In the genomic region with DNA sequence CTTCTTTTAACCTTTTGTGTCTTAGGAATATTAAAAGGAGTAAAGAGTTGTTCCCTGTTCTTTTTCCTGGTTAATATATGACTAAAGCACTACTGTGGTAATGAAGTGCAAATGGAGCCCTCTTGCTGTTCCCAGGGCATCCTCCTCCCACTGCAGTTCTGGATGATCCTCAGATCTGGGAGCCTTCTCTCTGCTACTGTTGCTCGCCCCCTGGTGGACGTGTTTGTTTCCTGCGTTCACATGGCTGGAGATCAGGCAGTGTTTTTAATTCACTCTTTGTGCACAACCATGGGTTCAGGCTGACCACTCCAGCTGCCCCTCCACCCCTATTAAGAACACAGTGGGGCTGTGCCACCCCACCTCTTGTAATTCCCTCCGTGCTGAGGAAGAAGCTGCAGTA, we compare ENCODE assay signal across 24 mouse cellular contexts. TPM values are rescaled to one million over a fixed set of nuclear protein-coding genes. Genes with fewer than 3 reads are reported as not detected.
DNase-seq lines count a peak whose midpoint lies in the region; ATAC-seq and TF ChIP-seq lines count a peak whose summit lies in the region.
"Not testable (repeated sequence)": the region's sequence is repeated elsewhere in the genome, so short reads cannot be mapped to it uniquely, and the experiment has no call there.
"Had no signal": no experiment of that assay in that cellular context is flagged by ENCODE, and none has a peak within 500 bp of the region (broad histone marks: within the 10 kb centered on the region; RNA-seq: fewer than 3 reads in every experiment).

No protein-coding gene starts in this region.

- not testable (repeated sequence) for H3K27ac ChIP-seq in CH12.LX (ENCODE audit: insufficient read depth, low read depth); forebrain, postnatal 0 days (ENCODE audit: low read depth, low read length); hindbrain, postnatal 0 days; kidney, embryonic 16.5 days (ENCODE audit: low read length); liver, embryonic 14.5 days; stomach, postnatal 0 days (replicated peaks)

- not testable (repeated sequence) for H3K4me3 ChIP-seq in CH12.LX (replicated peaks in 1 of 3; ENCODE audit: low read depth in 2 of 3, low read length in 2 of 3, poor library complexity in 1 of 3); forebrain, postnatal 0 days (ENCODE audit: low read depth, low read length); hindbrain, postnatal 0 days (ENCODE audit: low read length); kidney, embryonic 16.5 days (ENCODE audit: low read length); liver, embryonic 14.5 days (ENCODE audit: insufficient read depth in 1 of 2, low read depth in 2 of 2, low read length in 2 of 2); stomach, postnatal 0 days (ENCODE audit: low read depth, low read length)

- not testable (repeated sequence) for H3K4me2 ChIP-seq in CH12.LX (ENCODE audit: insufficient read depth, low read depth, poor library complexity, severe bottlenecking); forebrain, postnatal 0 days (ENCODE audit: low read depth); hindbrain, postnatal 0 days (ENCODE audit: low read depth, low read length); kidney, embryonic 16.5 days (replicated peaks; ENCODE audit: low read depth, low read length); liver, embryonic 14.5 days (ENCODE audit: low read depth); stomach, postnatal 0 days (replicated peaks; ENCODE audit: low read depth)

- H3K9me3 ChIP-seq in CH12.LX (replicated peaks; ENCODE audit: low read length); forebrain, postnatal 0 days (ENCODE audit: low read length); hindbrain, postnatal 0 days (ENCODE audit: low read length); kidney, embryonic 16.5 days (ENCODE audit: low read length); liver, embryonic 14.5 days (ENCODE audit: control insufficient read depth, low read length); stomach, postnatal 0 days (ENCODE audit: control insufficient read depth, low read length): not testable (repeated sequence)

- DNase-seq in CH12.LX (ENCODE audit: extremely low read depth); forebrain, postnatal 0 days; hindbrain, postnatal 0 days (ENCODE audit: low spot score); liver, embryonic 14.5 days (ENCODE audit: low read depth in 3 of 3, low spot score in 3 of 3); stomach, postnatal 0 days (ENCODE audit: low spot score): not testable (repeated sequence)

- not testable (repeated sequence) for TF ChIP-seq RAD21 in CH12.LX (IDR thresholded peaks at IDR 0.05; ENCODE audit: low read depth, low read length)

- H3K9ac ChIP-seq in CH12.LX (ENCODE audit: insufficient read depth, low read depth); forebrain, postnatal 0 days; hindbrain, postnatal 0 days (replicated peaks; ENCODE audit: low read length); kidney, embryonic 16.5 days (replicated peaks; ENCODE audit: low read length); liver, embryonic 14.5 days (replicated peaks); stomach, postnatal 0 days (ENCODE audit: low read length): not testable (repeated sequence)

- H3K36me3 ChIP-seq in CH12.LX (replicated peaks in 1 of 2; ENCODE audit: control insufficient read depth in 1 of 2, insufficient read depth in 1 of 2, low read length in 1 of 2); forebrain, postnatal 0 days (ENCODE audit: insufficient read depth); hindbrain, postnatal 0 days (ENCODE audit: insufficient read depth, low read length); kidney, embryonic 16.5 days (ENCODE audit: insufficient read depth, low read length); liver, embryonic 14.5 days (replicated peaks; ENCODE audit: control insufficient read depth, insufficient read depth, low read depth); stomach, postnatal 0 days (ENCODE audit: control insufficient read depth, insufficient read depth, low read length): not testable (repeated sequence)

- WGBS in forebrain, postnatal 0 days, result 20% methylated on average over 4 of the region's 4 CpGs
- WGBS in hindbrain, postnatal 0 days, result 19% methylated on average over 4 of the region's 4 CpGs
- WGBS in kidney, embryonic 16.5 days, result 13% methylated on average over 4 of the region's 4 CpGs
- 9% methylated on average over 4 of the region's 4 CpGs for WGBS in liver, embryonic 14.5 days (ENCODE audit: insufficient replicate concordance)
- WGBS in stomach, postnatal 0 days, result 15% methylated on average over 4 of the region's 4 CpGs

- H3K79me2 ChIP-seq in CH12.LX (replicated peaks; ENCODE audit: control insufficient read depth, extremely low read depth, insufficient read depth, poor library complexity, severe bottlenecking), result not testable (repeated sequence)

- dilution Hi-C loops in CH12.LX (cut with MboI; ENCODE audit: extremely low pct_ligation_motif_present, extremely low pct_unique_long_range_greater_than_20kb, low sequenced_read_pairs), result not testable (repeated sequence)

- not testable (repeated sequence) for H3K27me3 ChIP-seq in CH12.LX (replicated peaks); forebrain, postnatal 0 days (ENCODE audit: insufficient read depth, low read length); hindbrain, postnatal 0 days (ENCODE audit: insufficient read depth, low read length); kidney, embryonic 16.5 days (ENCODE audit: insufficient read depth, low read length); liver, embryonic 14.5 days (ENCODE audit: control insufficient read depth, insufficient read depth, low read length); stomach, postnatal 0 days (ENCODE audit: control insufficient read depth, insufficient read depth, low read length)

- ATAC-seq in cerebellum, adult (ENCODE audit: insufficient number of reproducible peaks, low FRiP score, low TSS enrichment), result peak; percentile 56
- ATAC-seq in forebrain, postnatal 0 days; hindbrain, postnatal 0 days; liver, embryonic 14.5 days (ENCODE audit: insufficient read depth): not testable (repeated sequence)
- peak; percentile 78 for ATAC-seq in kidney, embryonic 16.5 days (ENCODE audit: low FRiP score, low TSS enrichment)
- peak; percentile 84 for ATAC-seq in megakaryocyte progenitor cell, adult 5-6 weeks (replicated peaks; ENCODE audit: poor library complexity)
- peak; percentile 56 for ATAC-seq in stomach, postnatal 0 days (ENCODE audit: low FRiP score, low TSS enrichment)

- in situ Hi-C loops in CH12.LX (cut with MboI; ENCODE audit: low pct_ligation_motif_present, low pct_unique_long_range_greater_than_20kb, low sequenced_read_pairs), result not testable (repeated sequence)

- not testable (repeated sequence) for TF ChIP-seq POLR2A in CH12.LX (IDR thresholded peaks at IDR 0.05; ENCODE audit: low read depth, low read length)

- peak; percentile 17 to 21; a peak in 1 of 4 replicates for TF ChIP-seq CTCF in CH12.LX (conservative IDR thresholded peaks at IDR 0.05 in 1 of 2, IDR thresholded peaks at IDR 0.05 in 1 of 2; ENCODE audit: low read depth in 2 of 2, low read length in 2 of 2)
- peak; percentile 14; the same call in 1 of the 2 replicates for TF ChIP-seq CTCF in forebrain, postnatal 0 days (IDR thresholded peaks at IDR 0.05; ENCODE audit: low read depth)
- TF ChIP-seq CTCF in hindbrain, postnatal 0 days (IDR thresholded peaks at IDR 0.05; ENCODE audit: low read depth), result peak; percentile 33; the same call in 1 of the 2 replicates
- TF ChIP-seq CTCF in liver, embryonic 14.5 days (IDR thresholded peaks at IDR 0.05; ENCODE audit: low read depth), result peak; percentile 62
- TF ChIP-seq CTCF in stomach, postnatal 0 days (IDR thresholded peaks at IDR 0.05; ENCODE audit: low read depth), result peak; percentile 62

- not testable (repeated sequence) for TF ChIP-seq EP300 in CH12.LX (IDR thresholded peaks at IDR 0.05; ENCODE audit: low read length); liver, embryonic 14.5 days (IDR thresholded peaks at IDR 0.05; ENCODE audit: low read depth); stomach, postnatal 0 days (optimal IDR thresholded peaks at IDR 0.05)

- not testable (repeated sequence) for H3K4me1 ChIP-seq in CH12.LX (ENCODE audit: control insufficient read depth in 1 of 2, insufficient read depth in 2 of 2); forebrain, postnatal 0 days (ENCODE audit: insufficient read depth); hindbrain, postnatal 0 days (ENCODE audit: insufficient read depth, low read length); kidney, embryonic 16.5 days (ENCODE audit: insufficient read depth, low read length); liver, embryonic 14.5 days (replicated peaks; ENCODE audit: control insufficient read depth in 2 of 2, insufficient read depth in 2 of 2, low read length in 1 of 2); stomach, postnatal 0 days (replicated peaks; ENCODE audit: control insufficient read depth, insufficient read depth)

RNA-seq across cellular contexts. Expression of gene Ugt1a6a, which starts 14.1 kb away (rescaled TPM):
- total RNA-seq in CH12.LX (2012; rRNA removed), result 0.21 and 0.30 TPM in 2 replicates
- total RNA-seq in CH12.LX (2014; rRNA removed), result 0.19 and 0.38 TPM in 2 replicates
- polyA plus RNA-seq in CH12.LX (2012; ENCODE audit: insufficient read length, low read depth), result 0.43 and 0.46 TPM in 2 replicates
- total RNA-seq in forebrain, postnatal 0 days (2014; rRNA removed), result 0.69 and 2.0 TPM in 2 replicates
- polyA plus RNA-seq in forebrain, postnatal 0 days (2015; fragmentation: Nextera tagmentation; extraction: Ambion mirVana), result 3.8 and 5.1 TPM in 2 replicates
- 5.0 and 5.5 TPM in 2 replicates for total RNA-seq in hindbrain, postnatal 0 days (2014; rRNA removed)
- polyA plus RNA-seq in hindbrain, postnatal 0 days (2015; fragmentation: Nextera tagmentation; extraction: Ambion mirVana), result 6.3 and 7.6 TPM in 2 replicates
- 6.0 and 6.7 TPM in 2 replicates for polyA plus RNA-seq in kidney, embryonic 16.5 days (2015; fragmentation: Nextera tagmentation; extraction: Ambion mirVana)
- polyA plus RNA-seq in liver, embryonic 14.5 days (2012; rRNA removed), result 3.5 and 3.6 TPM in 2 replicates
- polyA plus RNA-seq in liver, embryonic 14.5 days (2014; fragmentation: Nextera tagmentation; extraction: Ambion mirVana), result 7.1 and 8.2 TPM in 2 replicates
- 2.6 and 2.7 TPM in 2 replicates for total RNA-seq in megakaryocyte progenitor cell, adult 5-6 weeks (2015)
- total RNA-seq in megakaryocyte progenitor cell, adult 5-6 weeks (2017), result 0.71 and 2.0 TPM in 2 replicates
- 56.5 and 65.8 TPM in 2 replicates for polyA plus RNA-seq in stomach, postnatal 0 days (2015; fragmentation: Nextera tagmentation; extraction: Ambion mirVana)

RNA-seq across cellular contexts. Expression of gene Ugt1a6b, which starts 17.5 kb away (rescaled TPM):
- total RNA-seq in CH12.LX (2012; rRNA removed) (0.08 TPM in 1 of 2 replicates, not detected in the other), CH12.LX (2014; rRNA removed) (0.13 TPM in 1 of 2 replicates, not detected in the other)
- polyA plus RNA-seq in CH12.LX (2012; ENCODE audit: insufficient read length, low read depth), result 0.26 TPM in 1 of 2 replicates, not detected in the other
- 2.0 and 2.5 TPM in 2 replicates for total RNA-seq in forebrain, postnatal 0 days (2014; rRNA removed)
- polyA plus RNA-seq in forebrain, postnatal 0 days (2015; fragmentation: Nextera tagmentation; extraction: Ambion mirVana), result 2.1 and 2.9 TPM in 2 replicates
- total RNA-seq in hindbrain, postnatal 0 days (2014; rRNA removed), result 0.32 and 3.0 TPM in 2 replicates
- 3.4 and 3.8 TPM in 2 replicates for polyA plus RNA-seq in hindbrain, postnatal 0 days (2015; fragmentation: Nextera tagmentation; extraction: Ambion mirVana)
- 0.81 and 0.82 TPM in 2 replicates for polyA plus RNA-seq in kidney, embryonic 16.5 days (2015; fragmentation: Nextera tagmentation; extraction: Ambion mirVana)
- 2.3 and 3.1 TPM in 2 replicates for polyA plus RNA-seq in liver, embryonic 14.5 days (2012; rRNA removed)
- 4.8 and 5.1 TPM in 2 replicates for polyA plus RNA-seq in liver, embryonic 14.5 days (2014; fragmentation: Nextera tagmentation; extraction: Ambion mirVana)
- total RNA-seq in megakaryocyte progenitor cell, adult 5-6 weeks (2015), result 0.91 and 1.0 TPM in 2 replicates
- 0.87 and 1.6 TPM in 2 replicates for total RNA-seq in megakaryocyte progenitor cell, adult 5-6 weeks (2017)
- 5.2 and 6.7 TPM in 2 replicates for polyA plus RNA-seq in stomach, postnatal 0 days (2015; fragmentation: Nextera tagmentation; extraction: Ambion mirVana)
- polyA plus RNA-seq: forebrain, embryonic 10.5 days; heart, embryonic 14.5 days; limb, embryonic 12.5 days; midbrain, embryonic 12.5 days; neural tube, embryonic 13.5 days had no signal

RNA-seq across cellular contexts. Expression of gene Ugt1a7c, which starts 25.7 kb away (rescaled TPM):
- total RNA-seq in CH12.LX (2012; rRNA removed) (1.3 and 2.2 TPM in 2 replicates), CH12.LX (2014; rRNA removed) (11.1 and 11.4 TPM in 2 replicates)
- polyA plus RNA-seq in CH12.LX (2012; ENCODE audit: insufficient read length, low read depth), result 15.3 and 18.3 TPM in 2 replicates
- 1.2 and 1.9 TPM in 2 replicates for total RNA-seq in forebrain, postnatal 0 days (2014; rRNA removed)
- polyA plus RNA-seq in forebrain, postnatal 0 days (2015; fragmentation: Nextera tagmentation; extraction: Ambion mirVana), result 1.4 and 1.7 TPM in 2 replicates
- total RNA-seq in hindbrain, postnatal 0 days (2014; rRNA removed), result 1.0 and 1.3 TPM in 2 replicates
- 1.3 and 2.1 TPM in 2 replicates for polyA plus RNA-seq in hindbrain, postnatal 0 days (2015; fragmentation: Nextera tagmentation; extraction: Ambion mirVana)
- polyA plus RNA-seq in kidney, embryonic 16.5 days (2015; fragmentation: Nextera tagmentation; extraction: Ambion mirVana), result 10.5 and 10.9 TPM in 2 replicates
- polyA plus RNA-seq in liver, embryonic 14.5 days (2012; rRNA removed), result 0.58 and 1.1 TPM in 2 replicates
- polyA plus RNA-seq in liver, embryonic 14.5 days (2014; fragmentation: Nextera tagmentation; extraction: Ambion mirVana), result 0.97 and 1.8 TPM in 2 replicates
- 24.0 and 29.5 TPM in 2 replicates for total RNA-seq in megakaryocyte progenitor cell, adult 5-6 weeks (2015)
- total RNA-seq in megakaryocyte progenitor cell, adult 5-6 weeks (2017), result 37.6 and 47.2 TPM in 2 replicates
- 33.9 and 40.4 TPM in 2 replicates for polyA plus RNA-seq in stomach, postnatal 0 days (2015; fragmentation: Nextera tagmentation; extraction: Ambion mirVana)

RNA-seq across cellular contexts. Expression of gene Ugt1a8, which starts 32.9 kb away (rescaled TPM):
- not detected in 2 replicates for total RNA-seq in CH12.LX (2012; rRNA removed)
- total RNA-seq in CH12.LX (2014; rRNA removed), result not detected in 2 replicates
- polyA plus RNA-seq in CH12.LX (2012; ENCODE audit: insufficient read length, low read depth), result not detected in 2 replicates
- total RNA-seq in forebrain, postnatal 0 days (2014; rRNA removed), result not detected in 2 replicates
- not detected in 2 replicates for polyA plus RNA-seq in forebrain, postnatal 0 days (2015; fragmentation: Nextera tagmentation; extraction: Ambion mirVana)
- not detected in 2 replicates for total RNA-seq in hindbrain, postnatal 0 days (2014; rRNA removed)
- not detected in 2 replicates for polyA plus RNA-seq in hindbrain, postnatal 0 days (2015; fragmentation: Nextera tagmentation; extraction: Ambion mirVana)
- polyA plus RNA-seq in kidney, embryonic 16.5 days (2015; fragmentation: Nextera tagmentation; extraction: Ambion mirVana), result 0.13 TPM in 1 of 2 replicates, not detected in the other
- polyA plus RNA-seq in liver, embryonic 14.5 days (2012; rRNA removed), result not detected in 2 replicates
- polyA plus RNA-seq in liver, embryonic 14.5 days (2014; fragmentation: Nextera tagmentation; extraction: Ambion mirVana), result not detected in 2 replicates
- total RNA-seq in megakaryocyte progenitor cell, adult 5-6 weeks (2015), result not detected in 2 replicates
- total RNA-seq in megakaryocyte progenitor cell, adult 5-6 weeks (2017), result not detected in 2 replicates
- polyA plus RNA-seq in stomach, postnatal 0 days (2015; fragmentation: Nextera tagmentation; extraction: Ambion mirVana), result not detected in 2 replicates
- total RNA-seq: adrenal gland, adult 8-10 months; gastrocnemius, postnatal 10 days; heart, adult 18-20 months; heart, postnatal 4 days; layer of hippocampus, postnatal 14 days; left cerebral cortex, postnatal 10 days had no signal
- polyA plus RNA-seq: embryonic facial prominence, embryonic 14.5 days; forebrain, embryonic 10.5 days; heart, embryonic 14.5 days; hindbrain, embryonic 16.5 days; large intestine, adult 2 months; limb, embryonic 12.5 days; liver, embryonic 16.5 days; midbrain, embryonic 12.5 days; neural tube, embryonic 13.5 days had no signal

RNA-seq across cellular contexts. Expression of gene Ugt1a5, which starts 45.3 kb away (rescaled TPM):
- total RNA-seq in CH12.LX (2012; rRNA removed) (not detected in 2 replicates), CH12.LX (2014; rRNA removed) (not detected in 2 replicates)
- polyA plus RNA-seq in CH12.LX (2012; ENCODE audit: insufficient read length, low read depth), result not detected in 2 replicates
- not detected in 2 replicates for total RNA-seq in forebrain, postnatal 0 days (2014; rRNA removed)
- not detected in 2 replicates for polyA plus RNA-seq in forebrain, postnatal 0 days (2015; fragmentation: Nextera tagmentation; extraction: Ambion mirVana)
- total RNA-seq in hindbrain, postnatal 0 days (2014; rRNA removed), result 0.26 TPM in 1 of 2 replicates, not detected in the other
- not detected in 2 replicates for polyA plus RNA-seq in hindbrain, postnatal 0 days (2015; fragmentation: Nextera tagmentation; extraction: Ambion mirVana)
- not detected in 2 replicates for polyA plus RNA-seq in kidney, embryonic 16.5 days (2015; fragmentation: Nextera tagmentation; extraction: Ambion mirVana)
- polyA plus RNA-seq in liver, embryonic 14.5 days (2012; rRNA removed), result 0.11 and 0.15 TPM in 2 replicates
- polyA plus RNA-seq in liver, embryonic 14.5 days (2014; fragmentation: Nextera tagmentation; extraction: Ambion mirVana), result not detected in 2 replicates
- 1.0 and 2.5 TPM in 2 replicates for total RNA-seq in megakaryocyte progenitor cell, adult 5-6 weeks (2015)
- 0.81 TPM in 1 of 2 replicates, not detected in the other for total RNA-seq in megakaryocyte progenitor cell, adult 5-6 weeks (2017)
- not detected in 2 replicates for polyA plus RNA-seq in stomach, postnatal 0 days (2015; fragmentation: Nextera tagmentation; extraction: Ambion mirVana)
- total RNA-seq: heart, postnatal 4 days; layer of hippocampus, postnatal 14 days; left cerebral cortex, postnatal 10 days had no signal
- polyA plus RNA-seq: embryonic facial prominence, embryonic 14.5 days; forebrain, embryonic 10.5 days; frontal cortex, adult 2 months; heart, embryonic 14.5 days; hindbrain, embryonic 16.5 days; large intestine, adult 2 months; limb, embryonic 12.5 days; midbrain, embryonic 12.5 days; neural tube, embryonic 13.5 days had no signal
